Mouse (Mus musculus) olfactory bulb, adult 2 months (tissue): ENCODE measurements at regions not wholly inside any gene's neighbourhood (a gene's known extent, or its start where the extent isn't known, plus 50 kb on each side); places are given as distances from the start of the nearest gene placed in this dataset.

Experiments used
- H3K27ac ChIP-seq: fragments of 200-500 bp; 2 replicates; pipeline ENCODE4 v1.5.1; 2012; ENCODE audit warnings: low read depth, low read length; ENCODE audit not compliant: insufficient read depth
- H3K4me1 ChIP-seq: fragments of 200-500 bp; 2 replicates; pipeline ENCODE4 v1.6.1; 2012; ENCODE audit warnings: low read length; ENCODE audit not compliant: control insufficient read depth, insufficient read depth
- H3K4me3 ChIP-seq: fragments of 200-500 bp; 2 replicates; pipeline ENCODE4 v1.5.1; 2012; ENCODE audit warnings: mild to moderate bottlenecking, low read depth, low read length, moderate library complexity; ENCODE audit not compliant: insufficient read depth
- CTCF ChIP-seq: fragments of 200-500 bp; IDR thresholded peaks from 2 replicates; pipeline ENCODE4 v1.5.1; 2012; ENCODE audit warnings: low read depth, mild to moderate bottlenecking, low read length, moderate library complexity; ENCODE audit not compliant: insufficient read depth
- POLR2A ChIP-seq: fragments of 200-500 bp; IDR thresholded peaks from 2 replicates; pipeline ENCODE4 v1.6.1; 2012; ENCODE audit warnings: mild to moderate bottlenecking, low read depth, low read length, moderate library complexity; ENCODE audit not compliant: insufficient read depth
- WGBS: fragments of 180-500 bp; shearing (Covaris S2); methylation state at CpG from one replicate; pipeline ENCODE4 v1.1.7; 2018; 5-methylcytosine and 5-hydroxymethylcytosine counted together

GRCm38 (mm10) chr3:9884691-9885354 is 203.1 kb upstream of the Gm9833 start:
- Histone ChIP-seq H3K27ac (no peak overlapping the region), H3K4me3 (no peak overlapping the region), H3K4me1 (peaks cover 8% of the 10 kb centered on the region)
- no peak for TF ChIP-seq CTCF
- TF ChIP-seq POLR2A: no peak
- 51% methylated on average over 5 of the region's 5 CpGs for WGBS

- WGBS: 37% methylated on average over 8 of the region's 8 CpGs
- Histone ChIP-seq H3K4me1 (peaks cover 8% of the 10 kb centered on the region), H3K4me3 (no peak overlapping the region), H3K27ac (no peak overlapping the region)
- no peak for TF ChIP-seq POLR2A
- TF ChIP-seq CTCF: no peak
Measured at GRCm38 (mm10) chr3:9885565-9885964, 202.3 kb upstream of the Gm9833 start.

GRCm38 (mm10) chr3:9886077-9886476 is 201.8 kb upstream of the Gm9833 start:
- Histone ChIP-seq H3K4me1 (peaks cover 8% of the 10 kb centered on the region), H3K4me3 (no peak overlapping the region), H3K27ac (no peak overlapping the region)
- TF ChIP-seq CTCF (no peak), POLR2A (no peak)
- WGBS: 71% methylated on average over 4 of the region's 4 CpGs

GRCm38 (mm10) chr3:9886765-9887626 is 200.9 kb upstream of the Gm9833 start:
- H3K4me1 ChIP-seq: peaks cover 8% of the 10 kb centered on the region
- TF ChIP-seq POLR2A (no peak), CTCF (no peak)
- 64% methylated on average over 10 of the region's 10 CpGs for WGBS
- H3K27ac ChIP-seq: no peak overlapping the region
- no peak overlapping the region for H3K4me3 ChIP-seq

- WGBS: 63% methylated on average over 2 of the region's 2 CpGs
- Histone ChIP-seq H3K4me1 (peaks cover 8% of the 10 kb centered on the region), H3K27ac (no peak overlapping the region), H3K4me3 (no peak overlapping the region)
- TF ChIP-seq CTCF: no peak
- no peak for TF ChIP-seq POLR2A
Measured at GRCm38 (mm10) chr3:9887627-9887994, 200.3 kb upstream of the Gm9833 start.

GRCm38 (mm10) chr3:9888051-9888450 is 199.9 kb upstream of the Gm9833 start:
- TF ChIP-seq CTCF: no peak
- TF ChIP-seq POLR2A: no peak
- peaks cover 5% of the 10 kb centered on the region for H3K4me1 ChIP-seq
- H3K4me3 ChIP-seq: no peak overlapping the region
- WGBS: 92% methylated on average over 5 of the region's 5 CpGs
- no peak overlapping the region for H3K27ac ChIP-seq

GRCm38 (mm10) chr3:9892884-9893494 is 194.9 kb upstream of the Gm9833 start:
- Histone ChIP-seq H3K4me1 (no peaks in the 10 kb centered on the region), H3K27ac (no peak overlapping the region), H3K4me3 (no peak overlapping the region)
- TF ChIP-seq CTCF (no peak), POLR2A (no peak)
- 43% methylated on average over 4 of the region's 4 CpGs for WGBS

GRCm38 (mm10) chr3:9895396-9896135 is 192.3 kb upstream of the Gm9833 start:
- H3K4me3 ChIP-seq: no peak overlapping the region
- no peak for TF ChIP-seq POLR2A
- no peak for TF ChIP-seq CTCF
- WGBS: 93% methylated on average over 11 of the region's 11 CpGs
- no peaks in the 10 kb centered on the region for H3K4me1 ChIP-seq
- H3K27ac ChIP-seq: no peak overlapping the region

- TF ChIP-seq CTCF: no peak
- TF ChIP-seq POLR2A: no peak
- Histone ChIP-seq H3K27ac (no peak overlapping the region), H3K4me3 (no peak overlapping the region), H3K4me1 (no peaks in the 10 kb centered on the region)
- WGBS: 89% methylated on average over 5 of the region's 5 CpGs
Measured at GRCm38 (mm10) chr3:9896303-9896702, 191.6 kb upstream of the Gm9833 start.
